Mouse (Mus musculus): ENCODE measurements around the gene 2900011O08Rik.

Gene 2900011O08Rik

DNA sequence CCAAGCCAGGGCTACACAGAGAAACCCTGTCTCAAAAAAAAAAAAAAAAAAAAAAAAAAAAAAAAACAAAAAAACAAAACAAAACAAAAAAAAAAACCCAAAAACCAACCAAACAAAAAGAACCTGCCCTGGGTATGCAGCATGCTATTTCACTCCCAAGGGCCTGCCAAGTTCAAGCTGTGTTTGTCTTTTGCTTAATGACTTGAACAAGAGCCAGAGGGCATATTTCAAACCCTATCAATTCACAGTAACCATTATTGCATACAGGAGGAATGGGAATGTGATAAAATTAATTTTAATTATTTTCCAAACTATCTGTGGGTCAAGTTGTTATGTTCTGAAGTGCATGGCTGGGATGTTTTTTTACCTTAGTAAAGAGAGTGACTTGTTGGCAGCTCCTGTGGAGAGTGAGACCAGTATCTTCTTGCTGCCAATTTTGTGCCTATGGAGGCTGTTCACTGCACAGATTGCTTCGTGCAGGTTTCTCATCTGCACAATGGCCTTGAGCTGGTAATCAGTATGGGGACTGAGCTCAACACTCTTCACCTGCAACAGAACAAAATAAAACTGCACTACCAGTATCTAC is 151.7 kb downstream of the 2900011O08Rik start:
- DNase-seq (ENCODE audit: low spot score in 2 of 2): no peak

DNA sequence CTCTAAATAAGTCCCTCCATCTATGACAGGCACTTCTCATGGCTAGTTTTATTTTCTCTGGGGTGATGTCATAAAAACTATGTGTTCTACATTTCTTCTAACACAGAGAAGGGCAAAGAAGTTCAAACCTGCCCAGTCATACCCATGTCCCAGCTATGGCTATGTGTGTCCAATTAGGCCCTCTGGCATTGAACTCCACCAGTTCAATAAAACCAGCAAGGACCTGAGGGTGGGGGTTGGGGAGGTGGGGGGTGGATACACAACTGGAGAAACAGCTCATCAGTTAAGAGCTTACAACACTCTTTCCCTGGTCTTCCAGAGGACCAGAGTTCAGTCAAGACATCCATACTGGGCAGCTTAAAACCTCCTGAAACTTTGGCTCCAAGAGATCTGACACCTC is 152.7 kb downstream of the 2900011O08Rik start:
- no peak for DNase-seq (ENCODE audit: low spot score in 2 of 2)

GRCm38 (mm10) chr16:14143298-14143697 is 156.9 kb downstream of the 2900011O08Rik start:
- no peak for DNase-seq (ENCODE audit: low spot score in 2 of 2)

DNA sequence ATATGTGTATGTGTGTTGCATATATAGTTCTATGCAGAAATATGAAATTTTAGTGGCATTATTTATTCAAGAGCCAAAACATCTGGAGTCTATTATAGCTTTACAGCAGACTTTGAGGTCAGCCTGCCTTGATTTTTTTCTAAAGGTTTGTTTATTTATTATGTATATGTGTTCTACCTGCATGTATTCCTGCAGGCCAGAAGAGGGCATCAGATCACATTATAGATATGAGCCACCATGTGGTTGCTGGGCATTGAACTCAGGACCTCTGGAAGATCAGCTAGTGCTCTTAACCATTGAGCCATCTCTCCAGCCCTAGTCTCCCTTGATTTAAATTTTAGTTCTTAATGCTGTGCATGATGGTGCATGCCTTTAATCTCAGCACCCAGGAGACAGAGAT is 161.3 kb downstream of the 2900011O08Rik start:
- DNase-seq (ENCODE audit: low spot score in 2 of 2): no peak

Data from urinary bladder, adult 18-20 months (tissue).